In genomic region chr11:78750885-78751842, GRCm38 (mm10) we compare ENCODE assay signal across 8 mouse cellular contexts. TPM values are rescaled to one million over a fixed set of nuclear protein-coding genes. Genes with fewer than 3 reads are reported as not detected.
A peak's percentile ranks its signal among the peaks of the same experiment; 100 is the strongest.
DNase-seq lines count a peak whose midpoint lies in the region; ATAC-seq and TF ChIP-seq lines count a peak whose summit lies in the region.

Gene Ccnq (minus strand): TSS chr11:78751729.

- peak within 1 kb of the TSS; percentile 78 for H3K27ac ChIP-seq in embryonic facial prominence, embryonic 12.5 days
- H3K27ac ChIP-seq in limb, embryonic 14.5 days (replicated peaks; ENCODE audit: low read depth, low read length) = peak within 1 kb of the TSS; percentile 72
- H3K27ac ChIP-seq in midbrain, embryonic 16.5 days (ENCODE audit: low read length) = peak within 1 kb of the TSS; percentile 82
- H3K27ac ChIP-seq in spleen, adult 2 months (ENCODE audit: insufficient read depth, low read length) = peak within 1 kb of the TSS; percentile 69

- peak within 1 kb of the TSS; percentile 87 for H3K4me2 ChIP-seq in embryonic facial prominence, embryonic 12.5 days (replicated peaks)
- peak within 1 kb of the TSS; percentile 54 for H3K4me2 ChIP-seq in limb, embryonic 14.5 days (replicated peaks; ENCODE audit: low read depth, low read length, severe bottlenecking)
- peak within 1 kb of the TSS; percentile 80 for H3K4me2 ChIP-seq in midbrain, embryonic 16.5 days (ENCODE audit: low read length)

- no peak for TF ChIP-seq CTCF in spleen, adult 2 months (IDR thresholded peaks at IDR 0.05; ENCODE audit: extremely low read depth, insufficient read depth, insufficient read length, insufficient replicate concordance)

- no peaks in the 10 kb centered on the region for H3K27me3 ChIP-seq in embryonic facial prominence, embryonic 12.5 days
- no peaks in the 10 kb centered on the region for H3K27me3 ChIP-seq in limb, embryonic 14.5 days (ENCODE audit: control insufficient read depth, insufficient read depth, low read length)
- H3K27me3 ChIP-seq in midbrain, embryonic 16.5 days (ENCODE audit: control insufficient read depth, insufficient read depth, low read depth, low read length) = no peaks in the 10 kb centered on the region
- no peaks in the 10 kb centered on the region for H3K27me3 ChIP-seq in spleen, adult 2 months (ENCODE audit: control insufficient read depth, insufficient read depth, low read length)

- H3K9me3 ChIP-seq in embryonic facial prominence, embryonic 12.5 days = no peaks in the 10 kb centered on the region
- no peaks in the 10 kb centered on the region for H3K9me3 ChIP-seq in limb, embryonic 14.5 days (ENCODE audit: control insufficient read depth, low read length)
- no peaks in the 10 kb centered on the region for H3K9me3 ChIP-seq in midbrain, embryonic 16.5 days (replicated peaks; ENCODE audit: control insufficient read depth, low read length, poor library complexity, severe bottlenecking)

- peaks cover 8% of the 10 kb centered on the region; the same call in 1 of the 2 replicates for H3K36me3 ChIP-seq in embryonic facial prominence, embryonic 12.5 days
- H3K36me3 ChIP-seq in limb, embryonic 14.5 days (ENCODE audit: control insufficient read depth, insufficient read depth, low read length) = peaks cover 9% of the 10 kb centered on the region; the same call in 1 of the 2 replicates
- H3K36me3 ChIP-seq in midbrain, embryonic 16.5 days (ENCODE audit: control insufficient read depth, insufficient read depth, low read length) = peaks cover 3% of the 10 kb centered on the region; the same call in 1 of the 2 replicates
- H3K36me3 ChIP-seq in spleen, adult 2 months (ENCODE audit: control insufficient read depth, insufficient read depth, low read length) = 0 out of 2 replicates have a peak, but pooled peaks cover under 1% of the 10 kb centered on the region

- peak; percentile 74; the same call in 1 of the 2 replicates for ATAC-seq in embryonic facial prominence, embryonic 12.5 days (ENCODE audit: insufficient number of reproducible peaks, insufficient read depth, low FRiP score, low TSS enrichment)
- peak; percentile 95 for ATAC-seq in limb, embryonic 14.5 days (ENCODE audit: low FRiP score, low read depth)
- ATAC-seq in midbrain, embryonic 16.5 days = peak; percentile 92

- peak within 1 kb of the TSS; percentile 61 for H3K4me3 ChIP-seq in embryonic facial prominence, embryonic 12.5 days
- H3K4me3 ChIP-seq in limb, embryonic 14.5 days (replicated peaks; ENCODE audit: low read length) = peak within 1 kb of the TSS; percentile 68
- peak within 1 kb of the TSS; percentile 66 for H3K4me3 ChIP-seq in midbrain, embryonic 16.5 days (ENCODE audit: low read depth, low read length)
- H3K4me3 ChIP-seq in spleen, adult 2 months (ENCODE audit: extremely low read depth, insufficient read depth, insufficient read length) = peak within 1 kb of the TSS; percentile 84

- peak; percentile 79 for DNase-seq in 416B (ENCODE audit: low read depth)
- peak; percentile 87 for DNase-seq in adrenal gland, postnatal 25 days
- DNase-seq in heart, adult 11 months = peak; percentile 98
- peak; percentile 73 for DNase-seq in kidney, adult 11 months
- peak; percentile 81 for DNase-seq in limb, embryonic 14.5 days (ENCODE audit: low spot score)
- DNase-seq in spleen, adult 2 months (ENCODE audit: low read depth in 1 of 2, low spot score in 2 of 2) = peak; percentile 36 to 70

- peak; percentile 92; the same call in 1 of the 2 replicates for TF ChIP-seq POLR2A in limb, embryonic 14.5 days (IDR thresholded peaks at IDR 0.05; ENCODE audit: borderline replicate concordance, extremely low read depth, insufficient read depth, insufficient read length)
- TF ChIP-seq POLR2A in spleen, adult 2 months (IDR thresholded peaks at IDR 0.05; ENCODE audit: low read depth, low read length) = peak; percentile 74

- H3K4me1 ChIP-seq in embryonic facial prominence, embryonic 12.5 days = peaks cover 6% of the 10 kb centered on the region
- no peaks in the 10 kb centered on the region for H3K4me1 ChIP-seq in limb, embryonic 14.5 days (ENCODE audit: control insufficient read depth, insufficient read depth, low read length)
- peaks cover 11% of the 10 kb centered on the region for H3K4me1 ChIP-seq in midbrain, embryonic 16.5 days (ENCODE audit: control insufficient read depth, insufficient read depth, low read length)
- H3K4me1 ChIP-seq in spleen, adult 2 months (ENCODE audit: control insufficient read depth, insufficient read depth, insufficient read length) = peaks cover 6% of the 10 kb centered on the region; the same call in 1 of the 2 replicates

- H3K9ac ChIP-seq in embryonic facial prominence, embryonic 12.5 days = peak within 1 kb of the TSS; percentile 57
- peak within 1 kb of the TSS; percentile 75 for H3K9ac ChIP-seq in limb, embryonic 14.5 days (ENCODE audit: low read depth, low read length, severe bottlenecking)
- H3K9ac ChIP-seq in midbrain, embryonic 16.5 days (ENCODE audit: low read depth, low read length) = peak within 1 kb of the TSS; percentile 80

- 10% methylated on average over 59 of the region's 59 CpGs for WGBS in embryonic facial prominence, embryonic 12.5 days
- WGBS in limb, embryonic 14.5 days = 13% methylated on average over 55 of the region's 59 CpGs
- 9% methylated on average over 59 of the region's 59 CpGs for WGBS in midbrain, embryonic 16.5 days
- WGBS in spleen, adult 2 months = 12% methylated on average over 59 of the region's 59 CpGs

RNA-seq across cellular contexts. Expression of gene Ccnq, which starts in this region (rescaled TPM):
- 66.6 and 73.8 TPM in 2 replicates for total RNA-seq in adrenal gland, postnatal 25 days (2021)
- polyA plus RNA-seq in embryonic facial prominence, embryonic 12.5 days (2016; fragmentation: Nextera tagmentation; extraction: Ambion mirVana) = 43.0 and 43.1 TPM in 2 replicates
- 48.4 and 51.6 TPM in 2 replicates for polyA plus RNA-seq in limb, embryonic 14.5 days (2012; rRNA removed)
- 40.4 and 50.7 TPM in 2 replicates for polyA plus RNA-seq in limb, embryonic 14.5 days (2014; fragmentation: Nextera tagmentation; extraction: Ambion mirVana)
- 25.2 and 27.8 TPM in 2 replicates for polyA plus RNA-seq in midbrain, embryonic 16.5 days (2015; fragmentation: Nextera tagmentation; extraction: Ambion mirVana)
- 38.0 and 42.1 TPM in 2 replicates for polyA plus RNA-seq in spleen, adult 2 months (2012; rRNA removed)

Comparison
In these comparisons a context has a peak if more than half of its experiments do, and no peak if none do; other contexts are left out.
1. Peak in every context shown above with its lines: DNase-seq, ATAC-seq, H3K4me3 ChIP-seq and H3K27ac ChIP-seq.